Mouse (Mus musculus): ENCODE measurements around the gene Gm28047.

Gene Gm28047

GRCm38 (mm10) chr15:102624291-102624969, 437 bp downstream of the Gm28047 start:
- TF ChIP-seq GATA4 (IDR thresholded peaks at IDR 0.05; ENCODE audit: insufficient replicate concordance, low read length): no peak

- TF ChIP-seq GATA4 (IDR thresholded peaks at IDR 0.05; ENCODE audit: insufficient replicate concordance, low read length): no peak
Measured at GRCm38 (mm10) chr15:102623121-102623520, 1.7 kb downstream of the Gm28047 start.

GRCm38 (mm10) chr15:102622536-102622935, 2.3 kb downstream of the Gm28047 start:
- TF ChIP-seq GATA4 (IDR thresholded peaks at IDR 0.05; ENCODE audit: insufficient replicate concordance, low read length): no peak

GRCm38 (mm10) chr15:102620765-102621164, 4.1 kb downstream of the Gm28047 start:
- no peak for TF ChIP-seq GATA4 (IDR thresholded peaks at IDR 0.05; ENCODE audit: insufficient replicate concordance, low read length)

GRCm38 (mm10) chr15:102619486-102619885, 5.4 kb downstream of the Gm28047 start:
- no peak for TF ChIP-seq GATA4 (IDR thresholded peaks at IDR 0.05; ENCODE audit: insufficient replicate concordance, low read length)

- no peak for TF ChIP-seq GATA4 (IDR thresholded peaks at IDR 0.05; ENCODE audit: insufficient replicate concordance, low read length)
Measured at GRCm38 (mm10) chr15:102617654-102618053, 7.2 kb downstream of the Gm28047 start.

- TF ChIP-seq GATA4 (IDR thresholded peaks at IDR 0.05; ENCODE audit: insufficient replicate concordance, low read length): no peak
Measured at GRCm38 (mm10) chr15:102616174-102616573, 8.7 kb downstream of the Gm28047 start.

GRCm38 (mm10) chr15:102614224-102614623, 10.6 kb downstream of the Gm28047 start:
- TF ChIP-seq GATA4 (IDR thresholded peaks at IDR 0.05; ENCODE audit: insufficient replicate concordance, low read length): no peak

GRCm38 (mm10) chr15:102612966-102613365, 11.9 kb downstream of the Gm28047 start:
- TF ChIP-seq GATA4 (IDR thresholded peaks at IDR 0.05; ENCODE audit: insufficient replicate concordance, low read length): no peak

GRCm38 (mm10) chr15:102593996-102594656, 30.7 kb downstream of the Gm28047 start:
- TF ChIP-seq GATA4 (IDR thresholded peaks at IDR 0.05; ENCODE audit: insufficient replicate concordance, low read length): no peak

GRCm38 (mm10) chr15:102592674-102593073, 32.2 kb downstream of the Gm28047 start:
- no peak for TF ChIP-seq GATA4 (IDR thresholded peaks at IDR 0.05; ENCODE audit: insufficient replicate concordance, low read length)

GRCm38 (mm10) chr15:102590567-102590966, 34.3 kb downstream of the Gm28047 start:
- TF ChIP-seq GATA4 (IDR thresholded peaks at IDR 0.05; ENCODE audit: insufficient replicate concordance, low read length): no peak

GRCm38 (mm10) chr15:102589826-102590225, 35.0 kb downstream of the Gm28047 start:
- TF ChIP-seq GATA4 (IDR thresholded peaks at IDR 0.05; ENCODE audit: insufficient replicate concordance, low read length): no peak

- TF ChIP-seq GATA4 (IDR thresholded peaks at IDR 0.05; ENCODE audit: insufficient replicate concordance, low read length): no peak
Measured at GRCm38 (mm10) chr15:102585501-102585900, 39.4 kb downstream of the Gm28047 start.

- TF ChIP-seq GATA4 (IDR thresholded peaks at IDR 0.05; ENCODE audit: insufficient replicate concordance, low read length): no peak
Measured at GRCm38 (mm10) chr15:102583708-102584383, 41.0 kb downstream of the Gm28047 start.

GRCm38 (mm10) chr15:102581205-102581604, 43.7 kb downstream of the Gm28047 start:
- TF ChIP-seq GATA4 (IDR thresholded peaks at IDR 0.05; ENCODE audit: insufficient replicate concordance, low read length): no peak
